Mouse (Mus musculus): ENCODE data around the gene Fbxo46. TPM values are rescaled to one million over a fixed set of nuclear protein-coding genes. Genes with fewer than 3 reads are reported as not detected.

Gene Fbxo46
- polyA plus RNA-seq, 1 experiment from 2014 or later = 5.6 TPM

- WGBS (ENCODE audit: insufficient replicate concordance) = 5% methylated on average over 30 of the region's 30 CpGs
- peak overlapping the region; percentile 41 for H3K4me2 ChIP-seq
- H3K9me3 ChIP-seq (replicated peaks) = no peaks in the 10 kb centered on the region
- peaks cover 27% of the 10 kb centered on the region for H3K27me3 ChIP-seq
- peak; percentile 70 for ATAC-seq (ENCODE audit: low read depth)
- no peak overlapping the region for H3K27ac ChIP-seq
- peaks cover 39% of the 10 kb centered on the region for H3K4me1 ChIP-seq (replicated peaks)
- H3K9ac ChIP-seq = peak overlapping the region; percentile 42; the same call in 1 of the 2 replicates
- peak; percentile 74 for DNase-seq
- peaks cover 24% of the 10 kb centered on the region for H3K36me3 ChIP-seq
- no peak overlapping the region for H3K4me3 ChIP-seq (replicated peaks)
Measured at GRCm38 (mm10) chr7:19157160-19157800, 37.6 kb downstream of the Fbxo46 start.

- H3K4me2 ChIP-seq = no peak overlapping the region
- no peak overlapping the region for H3K27ac ChIP-seq
- peaks cover 12% of the 10 kb centered on the region for H3K36me3 ChIP-seq
- 64% methylated on average over 11 of the region's 11 CpGs for WGBS (ENCODE audit: insufficient replicate concordance)
- ATAC-seq (ENCODE audit: low read depth) (no peak), DNase-seq (no peak)
- no peak overlapping the region for H3K9ac ChIP-seq
- H3K4me3 ChIP-seq (replicated peaks) = no peak overlapping the region
- H3K9me3 ChIP-seq (replicated peaks) = no peaks in the 10 kb centered on the region
- H3K4me1 ChIP-seq (replicated peaks) = peaks cover 39% of the 10 kb centered on the region
- peaks cover 40% of the 10 kb centered on the region for H3K27me3 ChIP-seq
Measured at GRCm38 (mm10) chr7:19158601-19159000, 38.9 kb downstream of the Fbxo46 start.

GRCm38 (mm10) chr7:19159411-19159810 lies 39.8 kb downstream of the Fbxo46 start:
- Histone ChIP-seq H3K9ac (no peak overlapping the region), H3K27ac (no peak overlapping the region), H3K9me3 (replicated peaks) (no peaks in the 10 kb centered on the region), H3K36me3 (peaks cover 5% of the 10 kb centered on the region), H3K4me2 (peak overlapping the region; percentile 76), H3K4me1 (replicated peaks) (peaks cover 47% of the 10 kb centered on the region), H3K27me3 (peaks cover 48% of the 10 kb centered on the region), H3K4me3 (replicated peaks) (no peak overlapping the region)
- ATAC-seq (ENCODE audit: low read depth) (no peak), DNase-seq (no peak)
- whole genome bisulfite sequencing (ENCODE audit: insufficient replicate concordance) = 19% methylated on average over 18 of the region's 18 CpGs

GRCm38 (mm10) chr7:19160115-19160514 lies 40.5 kb downstream of the Fbxo46 start:
- H3K27me3 ChIP-seq = peaks cover 55% of the 10 kb centered on the region
- H3K4me1 ChIP-seq (replicated peaks) = peaks cover 54% of the 10 kb centered on the region
- no peaks in the 10 kb centered on the region for H3K9me3 ChIP-seq (replicated peaks)

GRCm38 (mm10) chr7:19162928-19163327 lies 43.3 kb downstream of the Fbxo46 start:
- no peak for DNase-seq
- 69% methylated on average over 7 of the region's 7 CpGs for WGBS (ENCODE audit: insufficient replicate concordance)

More at GRCm38 (mm10) chr7:19160115-19160514, 40.5 kb downstream of the Fbxo46 start:
- ATAC-seq (ENCODE audit: low read depth) = peak; percentile 60; the same call in 1 of the 2 replicates
- Histone ChIP-seq H3K27ac (no peak overlapping the region), H3K4me3 (replicated peaks) (peak overlapping the region; percentile 48), H3K9ac (peak overlapping the region; percentile 55), H3K36me3 (no peaks in the 10 kb centered on the region; the same call in 1 of the 2 replicates), H3K4me2 (peak overlapping the region; percentile 76)
- no peak for DNase-seq
- 2% methylated on average over 20 of the region's 20 CpGs for WGBS (ENCODE audit: insufficient replicate concordance)

GRCm38 (mm10) chr7:19163752-19164151 lies 44.1 kb downstream of the Fbxo46 start:
- H3K9me3 ChIP-seq (replicated peaks) = 0 out of 2 replicates have a peak, but pooled peaks cover 3% of the 10 kb centered on the region
- no peaks in the 10 kb centered on the region for H3K36me3 ChIP-seq
- H3K9ac ChIP-seq = no peak overlapping the region
- H3K27me3 ChIP-seq = peaks cover 78% of the 10 kb centered on the region
- no peak overlapping the region for H3K27ac ChIP-seq
- H3K4me3 ChIP-seq (replicated peaks) = no peak overlapping the region
- 35% methylated on average over 12 of the region's 12 CpGs for WGBS (ENCODE audit: insufficient replicate concordance)
- no peak overlapping the region for H3K4me2 ChIP-seq
- ATAC-seq (ENCODE audit: low read depth) = no peak
- DNase-seq = no peak
- H3K4me1 ChIP-seq (replicated peaks) = peaks cover 47% of the 10 kb centered on the region

More at GRCm38 (mm10) chr7:19162928-19163327, 43.3 kb downstream of the Fbxo46 start:
- Histone ChIP-seq H3K27me3 (peaks cover 76% of the 10 kb centered on the region), H3K27ac (no peak overlapping the region), H3K4me2 (no peak overlapping the region), H3K4me3 (replicated peaks) (no peak overlapping the region), H3K9ac (no peak overlapping the region), H3K36me3 (no peaks in the 10 kb centered on the region), H3K9me3 (replicated peaks) (0 out of 2 replicates have a peak, but pooled peaks cover 3% of the 10 kb centered on the region), H3K4me1 (replicated peaks) (peaks cover 47% of the 10 kb centered on the region)
- ATAC-seq (ENCODE audit: low read depth) = no peak

- peak overlapping the region; percentile 44 for H3K4me2 ChIP-seq
- H3K4me3 ChIP-seq (replicated peaks) = 0 out of 2 replicates have a peak overlapping the region, but pooled peaks have one; percentile 1
- WGBS (ENCODE audit: insufficient replicate concordance) = 4% methylated on average over 6 of the region's 6 CpGs
- peaks cover 76% of the 10 kb centered on the region for H3K27me3 ChIP-seq
- ATAC-seq (ENCODE audit: low read depth) (peak; percentile 55), DNase-seq (no peak)
- no peak overlapping the region for H3K9ac ChIP-seq
- H3K4me1 ChIP-seq (replicated peaks) = peaks cover 46% of the 10 kb centered on the region
- H3K9me3 ChIP-seq (replicated peaks) = 0 out of 2 replicates have a peak, but pooled peaks cover 3% of the 10 kb centered on the region
- H3K36me3 ChIP-seq = no peaks in the 10 kb centered on the region
- no peak overlapping the region for H3K27ac ChIP-seq
Measured at GRCm38 (mm10) chr7:19164189-19164588, 44.5 kb downstream of the Fbxo46 start.

- ATAC-seq (ENCODE audit: low read depth) (peak; percentile 46), DNase-seq (peak; percentile 56)
Measured at GRCm38 (mm10) chr7:19164978-19165377, 45.3 kb downstream of the Fbxo46 start.

GRCm38 (mm10) chr7:19165656-19166423 lies 46.2 kb downstream of the Fbxo46 start, which contains the start of gene Gipr:
TSS of gene Gipr (minus strand) at chr7:19166127.
- 9% methylated on average over 14 of the region's 14 CpGs for WGBS (ENCODE audit: insufficient replicate concordance)
- Histone ChIP-seq H3K4me1 (replicated peaks) (peaks cover 29% of the 10 kb centered on the region), H3K36me3 (no peaks in the 10 kb centered on the region), H3K4me3 (replicated peaks) (0 out of 2 replicates have a peak within 1 kb of the TSS, but pooled peaks have one; percentile 22), H3K27ac (no peak within 1 kb of the TSS), H3K27me3 (peaks cover 77% of the 10 kb centered on the region), H3K9ac (no peak within 1 kb of the TSS), H3K4me2 (peak within 1 kb of the TSS; percentile 44), H3K9me3 (replicated peaks) (0 out of 2 replicates have a peak, but pooled peaks cover 3% of the 10 kb centered on the region)
- no peak for DNase-seq
- ATAC-seq (ENCODE audit: low read depth) = 0 out of 2 replicates have a peak, but pooled peaks have one; percentile 8

More at GRCm38 (mm10) chr7:19164978-19165377, 45.3 kb downstream of the Fbxo46 start:
- Histone ChIP-seq H3K27ac (no peak overlapping the region), H3K9ac (no peak overlapping the region), H3K4me2 (peak overlapping the region; percentile 44), H3K4me1 (replicated peaks) (peaks cover 38% of the 10 kb centered on the region), H3K9me3 (replicated peaks) (0 out of 2 replicates have a peak, but pooled peaks cover 3% of the 10 kb centered on the region), H3K27me3 (peaks cover 75% of the 10 kb centered on the region), H3K4me3 (replicated peaks) (0 out of 2 replicates have a peak overlapping the region, but pooled peaks have one; percentile 22), H3K36me3 (no peaks in the 10 kb centered on the region)
- under 1% methylated on average over 13 of the region's 13 CpGs for WGBS (ENCODE audit: insufficient replicate concordance)

- WGBS (ENCODE audit: insufficient replicate concordance) = 68% methylated on average over 3 of the region's 3 CpGs
Measured at GRCm38 (mm10) chr7:19166990-19167389, 47.3 kb downstream of the Fbxo46 start.

GRCm38 (mm10) chr7:19169506-19169905 lies 49.8 kb downstream of the Fbxo46 start:
- ATAC-seq (ENCODE audit: low read depth) = no peak
- no peaks in the 10 kb centered on the region for H3K36me3 ChIP-seq
- peaks cover 77% of the 10 kb centered on the region for H3K27me3 ChIP-seq

More at GRCm38 (mm10) chr7:19166990-19167389, 47.3 kb downstream of the Fbxo46 start:
- no peak overlapping the region for H3K4me2 ChIP-seq
- H3K27me3 ChIP-seq = peaks cover 78% of the 10 kb centered on the region
- H3K4me3 ChIP-seq (replicated peaks) = no peak overlapping the region
- ATAC-seq (ENCODE audit: low read depth) (no peak), DNase-seq (no peak)
- H3K9ac ChIP-seq = no peak overlapping the region
- no peaks in the 10 kb centered on the region for H3K36me3 ChIP-seq
- 0 out of 2 replicates have a peak, but pooled peaks cover 3% of the 10 kb centered on the region for H3K9me3 ChIP-seq (replicated peaks)
- H3K4me1 ChIP-seq (replicated peaks) = peaks cover 32% of the 10 kb centered on the region
- H3K27ac ChIP-seq = no peak overlapping the region

More at GRCm38 (mm10) chr7:19169506-19169905, 49.8 kb downstream of the Fbxo46 start:
- Histone ChIP-seq H3K4me2 (no peak overlapping the region), H3K9me3 (replicated peaks) (0 out of 2 replicates have a peak, but pooled peaks cover 3% of the 10 kb centered on the region), H3K9ac (no peak overlapping the region), H3K4me3 (replicated peaks) (no peak overlapping the region), H3K27ac (peak overlapping the region; percentile 34; the same call in 1 of the 2 replicates), H3K4me1 (replicated peaks) (peaks cover 31% of the 10 kb centered on the region)
- WGBS (ENCODE audit: insufficient replicate concordance) = 49% methylated on average over 10 of the region's 10 CpGs
- no peak for DNase-seq
